Mouse (Mus musculus) cerebral cortex, adult 2 months (tissue): ENCODE results near the gene Rere.

Experiments
- WGBS: fragments of 180-500 bp; shearing (Covaris S2); methylation state at CpG from one replicate; pipeline ENCODE4 v1.1.7; 2018; 5-methylcytosine and 5-hydroxymethylcytosine counted together

Rere gene

DNA sequence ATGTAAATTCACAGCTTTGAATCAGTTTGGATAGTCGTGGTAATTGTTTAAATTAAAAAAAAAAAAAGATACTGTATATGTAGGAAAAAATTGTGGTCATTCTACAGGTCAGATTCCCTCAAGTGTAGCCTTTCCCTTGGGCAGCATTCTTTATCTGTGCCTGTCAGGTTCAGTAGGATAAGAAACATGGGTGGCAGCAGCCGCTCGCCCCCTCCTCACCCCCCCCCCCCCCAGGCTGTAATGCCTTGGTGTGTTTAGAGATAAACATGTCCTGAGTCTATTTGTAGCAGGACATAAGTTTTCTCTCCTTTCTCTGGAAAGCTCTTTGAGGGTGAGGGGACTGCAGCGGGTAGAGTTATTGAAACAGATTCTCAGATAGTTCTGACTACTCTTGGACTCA lies 147.3 kb downstream of the Rere start:
- WGBS, result 79% methylated on average over 4 of the region's 4 CpGs

DNA sequence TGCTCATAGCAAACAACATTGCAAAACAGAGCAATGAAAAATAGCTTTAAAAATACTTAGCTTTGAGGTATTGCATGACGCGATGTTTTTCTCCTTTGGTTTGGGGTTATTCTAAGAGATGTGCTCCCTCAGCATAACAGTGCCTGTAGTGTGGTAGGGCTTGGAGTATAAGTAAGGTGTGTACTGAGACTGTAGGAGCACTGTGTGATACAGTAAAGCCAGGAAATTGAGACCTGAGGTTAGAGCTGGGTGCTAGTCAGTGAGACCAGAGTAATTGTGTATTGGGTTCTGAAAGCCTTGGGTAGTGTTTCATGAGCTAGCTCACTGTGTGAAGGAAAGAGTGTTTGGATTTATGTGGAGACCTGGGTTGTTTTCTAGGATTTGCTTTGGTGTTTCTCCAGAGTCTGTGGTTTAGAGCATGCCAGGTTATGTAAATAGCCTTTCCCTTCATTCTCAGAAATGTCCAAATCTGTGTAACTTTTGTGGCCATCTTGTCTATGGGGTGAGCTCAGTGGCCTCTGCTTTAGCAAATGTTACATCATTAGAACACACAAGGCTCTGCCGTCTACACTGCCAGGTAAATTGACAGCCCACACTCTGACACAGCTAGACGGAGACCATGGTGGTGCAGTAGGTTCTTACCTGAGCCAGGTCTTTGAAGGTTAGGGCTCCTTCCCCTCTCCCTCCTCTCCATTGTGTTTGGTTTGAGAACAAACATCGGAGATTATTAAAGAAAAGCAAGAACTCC lies 152.6 kb downstream of the Rere start:
- 86% methylated on average over 5 of the region's 5 CpGs for WGBS

DNA sequence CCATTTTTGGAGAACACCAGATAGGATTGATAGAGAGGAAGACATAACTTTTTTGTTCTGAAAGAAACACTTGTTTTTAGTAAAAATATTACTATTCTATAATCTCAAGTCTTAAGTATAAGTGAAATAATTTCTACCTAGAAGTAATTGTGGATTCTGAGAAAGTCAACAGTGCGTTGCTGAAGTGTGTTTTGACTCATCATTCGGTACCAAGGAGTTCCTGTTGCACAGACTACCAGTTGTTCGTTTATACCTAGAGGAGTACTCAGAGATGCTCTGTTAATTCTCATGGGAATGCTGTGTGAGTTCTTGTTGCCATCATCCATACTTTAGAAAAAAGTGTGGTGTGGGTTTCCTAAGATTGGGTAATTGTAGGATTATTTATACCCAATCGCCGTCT lies 154.1 kb downstream of the Rere start:
- 90% methylated on average over 5 of the region's 5 CpGs for WGBS

DNA sequence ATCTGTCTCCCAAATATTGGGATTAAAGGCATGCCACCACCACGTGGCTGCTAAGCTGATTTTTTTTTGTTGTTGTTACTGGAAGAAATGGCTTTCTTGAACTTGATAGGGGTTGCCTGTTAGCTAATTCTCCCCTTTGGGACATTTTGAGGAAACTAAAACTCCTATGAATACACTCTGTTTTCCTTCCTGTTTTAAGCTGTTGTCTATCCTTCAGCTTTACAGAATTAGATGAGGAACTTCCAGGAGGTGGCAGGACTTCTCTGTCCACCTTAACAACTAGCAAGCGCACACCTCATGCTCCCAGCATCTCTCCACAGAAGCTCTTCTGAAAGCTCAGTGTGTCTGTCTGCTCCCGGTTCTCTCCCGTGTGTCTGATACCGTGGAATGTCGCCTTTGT lies 157.2 kb downstream of the Rere start:
- WGBS, result 81% methylated on average over 6 of the region's 6 CpGs

DNA sequence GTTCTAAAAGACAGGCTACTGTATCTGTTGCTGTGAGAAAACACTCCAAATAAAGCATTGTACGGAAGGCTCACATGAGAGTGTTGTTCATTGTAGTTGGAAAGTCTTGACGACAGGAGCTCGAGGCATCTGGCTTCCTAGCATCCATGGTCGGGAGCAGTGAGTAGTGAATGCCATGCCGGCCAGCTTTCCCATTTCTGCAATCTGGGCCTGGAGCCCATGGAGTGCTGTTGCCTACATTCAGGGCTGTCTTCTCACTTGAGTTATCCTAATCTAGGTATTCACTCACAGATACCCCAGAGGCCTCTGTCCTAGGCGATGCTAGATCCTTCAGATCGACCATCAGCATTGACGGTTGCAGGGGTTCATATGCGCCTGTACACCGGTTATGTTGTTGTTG lies 160.5 kb downstream of the Rere start:
- WGBS, result 55% methylated on average over 10 of the region's 10 CpGs

DNA sequence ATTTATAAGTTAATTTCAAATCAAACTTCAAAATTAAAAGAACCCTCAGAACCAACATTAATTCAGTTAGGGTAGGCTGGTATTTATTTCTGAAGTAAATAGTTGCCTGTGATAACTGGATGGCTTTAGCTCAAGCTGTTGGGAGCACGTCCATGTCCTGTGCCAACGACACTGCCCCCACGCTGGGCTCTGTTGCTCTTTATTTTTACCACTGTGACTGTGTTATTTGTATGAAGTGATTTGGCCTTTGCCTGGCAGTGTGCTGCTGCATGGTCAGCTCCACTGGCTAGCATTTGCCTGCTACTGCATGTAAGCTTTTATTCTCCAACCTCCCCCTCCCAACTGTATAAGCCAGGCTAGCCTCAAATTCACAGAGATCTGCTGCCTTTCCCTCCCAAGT lies 162.6 kb downstream of the Rere start:
- WGBS, result 36% methylated on average over 3 of the region's 3 CpGs

DNA sequence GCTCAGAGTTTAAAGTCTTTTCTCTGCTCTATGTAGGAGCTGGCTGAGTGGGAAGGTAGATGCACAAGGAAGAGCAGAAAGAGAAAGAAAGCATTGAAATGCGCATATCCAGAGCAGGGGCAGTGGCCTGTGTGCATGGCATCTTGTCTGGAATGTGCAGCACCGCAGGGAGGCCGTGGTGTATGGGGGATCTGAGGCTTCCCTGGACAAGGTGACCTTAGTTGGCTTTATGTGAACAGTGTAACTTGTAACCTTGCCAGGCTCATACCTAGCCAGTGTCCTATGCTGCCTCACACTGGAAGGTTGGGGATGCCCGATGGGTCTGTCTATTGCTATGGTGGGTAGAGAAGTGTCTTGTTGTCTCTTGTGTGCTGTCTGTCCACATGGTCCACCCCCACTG lies 165.2 kb downstream of the Rere start:
- WGBS, result 79% methylated on average over 4 of the region's 4 CpGs

DNA sequence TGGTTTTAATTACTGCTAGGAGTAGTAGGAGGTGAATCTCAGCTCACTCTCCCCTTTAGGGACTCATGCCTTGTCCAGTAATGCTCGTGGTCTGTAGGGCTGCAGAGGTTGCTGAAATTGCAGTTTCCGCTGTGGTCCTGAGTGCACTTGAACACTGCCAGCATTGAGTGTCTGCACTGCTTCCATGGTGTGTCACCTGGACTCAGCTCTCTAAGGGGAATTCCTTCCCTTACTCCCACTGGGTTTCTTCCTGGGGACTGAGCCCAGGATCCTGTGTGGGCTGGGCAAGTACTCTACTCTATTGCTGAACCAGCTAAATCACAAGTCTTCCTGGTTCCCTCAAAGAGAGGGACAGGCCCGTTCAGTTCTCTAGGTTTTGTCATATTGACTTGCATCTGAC lies 166.1 kb downstream of the Rere start:
- 77% methylated on average over 3 of the region's 3 CpGs for WGBS

DNA sequence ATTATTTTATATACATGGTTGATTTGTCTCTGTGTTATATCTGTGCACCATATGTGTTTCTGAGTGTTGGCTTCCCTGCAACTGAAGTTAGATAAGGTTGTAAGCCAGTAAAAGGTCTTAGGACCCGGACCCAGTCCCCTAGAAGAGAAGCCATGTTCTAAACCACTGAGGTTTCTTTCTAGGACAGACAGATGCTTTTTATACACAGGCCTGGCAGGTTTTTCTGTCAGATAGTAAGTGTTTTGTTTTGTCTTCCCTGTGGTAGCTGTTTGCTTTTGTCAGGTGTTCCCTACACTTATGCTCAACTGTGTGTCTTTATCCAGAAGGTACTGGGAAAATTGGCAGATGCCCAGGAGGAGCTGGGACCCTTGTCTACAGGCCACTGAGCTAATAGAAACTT lies 167.0 kb downstream of the Rere start:
- WGBS, result 78% methylated on average over 1 of the region's 1 CpGs

DNA sequence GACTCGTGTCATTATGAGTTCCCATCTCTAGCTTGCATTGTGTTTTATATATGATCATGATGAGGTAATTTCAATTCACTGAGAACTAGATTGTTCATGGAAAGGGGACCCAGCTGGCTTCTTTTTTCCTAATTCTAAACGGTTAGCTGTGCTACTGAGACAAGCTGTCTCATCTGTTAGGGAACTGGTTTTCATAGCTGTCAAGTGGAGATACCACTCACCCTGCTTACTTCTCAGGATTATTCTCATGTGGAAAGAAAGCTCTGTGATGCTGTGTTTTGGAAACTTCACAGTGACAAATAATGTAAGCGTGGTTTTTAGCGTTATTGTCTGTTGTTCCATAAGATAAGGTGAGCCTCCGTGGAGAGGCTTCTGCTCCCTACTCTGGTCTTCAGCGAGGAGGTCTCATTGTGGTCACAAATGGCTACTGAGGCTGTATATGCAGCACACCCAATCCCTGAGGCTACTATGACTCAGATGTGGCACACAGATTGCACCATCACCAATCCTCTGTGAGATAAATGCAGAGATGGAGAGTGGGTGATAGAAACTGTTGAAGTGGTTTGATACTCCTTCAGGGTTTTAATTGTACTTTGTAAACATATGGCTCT lies 168.7 kb downstream of the Rere start:
- whole genome bisulfite sequencing, result 52% methylated on average over 6 of the region's 6 CpGs

DNA sequence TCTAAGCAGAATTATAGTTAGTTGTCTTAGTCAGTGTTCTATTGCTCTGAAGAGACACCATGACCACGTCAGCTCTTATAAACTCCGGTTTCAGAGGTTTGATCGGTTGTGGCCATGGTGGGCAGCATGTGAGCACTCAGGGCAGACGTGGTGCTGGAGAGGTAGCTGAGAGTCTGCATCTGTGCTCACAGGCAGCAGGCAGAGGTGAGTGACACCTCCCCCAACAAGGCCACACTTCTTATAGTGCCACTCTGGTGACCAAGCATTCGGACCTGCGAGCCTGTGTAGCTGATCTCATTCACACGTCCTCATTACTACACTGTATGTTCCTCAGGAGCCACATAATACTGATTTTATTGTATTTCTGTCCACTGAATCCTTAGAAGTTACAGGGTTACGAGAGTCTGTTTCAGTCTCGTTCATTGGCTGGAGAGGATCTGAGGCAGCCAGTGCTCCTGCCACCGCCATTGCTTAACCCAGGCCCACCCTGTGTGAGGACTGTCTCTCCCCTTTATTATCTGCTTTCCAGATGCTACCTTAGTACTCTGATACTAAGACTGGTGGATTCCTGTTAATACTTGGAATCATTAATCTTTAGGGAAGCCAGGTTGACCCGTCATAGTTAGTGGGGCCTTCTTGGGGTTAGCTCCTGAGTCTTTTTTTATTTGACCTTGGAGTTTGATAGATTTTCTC lies 170.9 kb downstream of the Rere start:
- WGBS, result 90% methylated on average over 11 of the region's 11 CpGs

DNA sequence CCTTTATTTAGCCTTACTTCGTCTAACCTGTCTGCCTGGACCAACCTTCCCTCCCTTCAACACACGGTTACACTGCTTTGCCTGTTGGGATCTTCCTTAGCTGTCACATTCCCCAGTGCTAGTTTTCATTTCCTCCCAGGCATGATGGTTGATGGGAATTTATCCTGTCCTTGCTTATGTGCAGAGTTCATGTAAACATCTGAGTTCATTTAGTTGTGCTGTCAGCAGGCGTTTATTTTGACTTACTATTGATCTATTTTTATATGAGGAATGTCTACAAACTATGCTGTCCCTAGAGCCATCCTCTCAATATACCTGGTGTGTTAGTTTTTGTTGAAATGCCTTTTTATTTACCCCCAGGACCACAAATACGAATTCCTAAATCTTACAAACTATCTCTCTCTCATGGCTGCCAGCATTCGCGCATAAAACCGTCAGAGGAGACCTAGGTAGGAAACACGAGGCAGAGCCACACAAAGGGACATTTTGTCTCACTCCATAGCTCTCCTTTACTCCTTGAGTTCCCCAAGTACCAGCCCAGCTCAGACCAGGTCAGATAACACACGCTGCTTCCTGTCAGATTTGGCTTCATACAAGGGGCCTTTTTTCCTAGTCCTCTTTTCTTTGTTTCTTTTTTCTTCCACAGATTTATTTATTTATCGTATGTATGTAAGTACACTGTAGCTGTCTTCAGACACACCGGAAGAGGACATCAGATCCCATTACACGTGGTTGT lies 173.3 kb downstream of the Rere start:
- 70% methylated on average over 12 of the region's 12 CpGs for WGBS

DNA sequence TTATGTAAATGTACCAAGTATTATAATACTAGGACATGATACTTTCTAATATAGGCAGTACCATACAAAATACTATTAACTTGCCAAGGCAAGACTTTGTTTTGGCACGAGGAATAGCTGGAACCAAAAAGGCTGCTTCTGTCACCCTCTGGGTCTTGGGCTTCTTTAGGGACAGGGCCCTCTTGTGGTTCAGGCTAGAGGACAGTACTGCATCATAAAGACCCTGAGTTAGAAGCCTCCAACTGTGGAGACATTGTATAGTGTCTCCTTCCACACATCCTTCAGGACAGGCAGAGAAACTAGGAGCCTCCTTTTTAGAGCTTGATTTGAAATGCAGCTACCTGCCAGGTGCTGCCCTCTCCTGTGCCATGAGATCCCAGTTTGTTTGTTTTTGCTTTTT lies 174.3 kb downstream of the Rere start:
- WGBS, result 73% methylated on average over 1 of the region's 1 CpGs

DNA sequence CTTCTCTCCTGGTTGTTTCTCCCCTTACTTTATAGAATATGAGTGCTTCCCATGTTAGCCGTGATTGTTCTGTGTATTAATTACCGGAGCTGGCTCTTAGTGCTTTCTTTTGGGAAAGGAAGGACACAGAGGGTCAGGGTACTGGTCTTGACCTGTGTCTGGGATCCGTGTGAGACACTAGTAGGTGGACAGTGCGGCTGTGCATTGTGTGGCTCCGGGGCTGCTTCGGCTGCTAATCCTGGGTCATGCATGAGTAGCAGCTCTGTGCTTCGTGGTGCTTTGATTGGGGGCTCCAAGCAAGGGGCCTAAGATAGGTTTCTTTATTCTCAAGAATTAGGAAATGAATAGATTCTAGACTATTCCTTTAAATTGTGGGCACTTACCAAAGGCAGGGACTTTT lies 175.0 kb downstream of the Rere start:
- whole genome bisulfite sequencing, result 85% methylated on average over 7 of the region's 7 CpGs

DNA sequence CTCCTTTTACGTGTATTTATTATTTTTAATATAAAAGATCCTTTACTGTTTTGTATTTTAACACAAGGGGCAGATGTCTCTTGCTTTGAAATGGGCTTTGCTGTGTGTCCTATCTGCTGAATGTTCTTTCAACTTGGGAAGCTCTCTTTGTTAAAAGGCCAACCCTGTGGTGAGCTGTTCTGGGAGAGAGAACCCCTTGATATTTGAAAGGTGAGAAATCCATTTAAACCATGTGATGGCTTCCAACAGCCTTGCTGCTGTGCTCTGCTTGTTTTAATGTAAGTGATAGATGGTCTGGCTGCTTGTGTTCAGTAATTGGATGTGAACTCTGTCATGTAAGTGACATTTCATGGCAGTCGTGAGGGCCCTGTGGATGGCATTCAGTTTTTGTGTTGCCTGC lies 175.4 kb downstream of the Rere start:
- WGBS, result 86% methylated on average over 2 of the region's 2 CpGs

DNA sequence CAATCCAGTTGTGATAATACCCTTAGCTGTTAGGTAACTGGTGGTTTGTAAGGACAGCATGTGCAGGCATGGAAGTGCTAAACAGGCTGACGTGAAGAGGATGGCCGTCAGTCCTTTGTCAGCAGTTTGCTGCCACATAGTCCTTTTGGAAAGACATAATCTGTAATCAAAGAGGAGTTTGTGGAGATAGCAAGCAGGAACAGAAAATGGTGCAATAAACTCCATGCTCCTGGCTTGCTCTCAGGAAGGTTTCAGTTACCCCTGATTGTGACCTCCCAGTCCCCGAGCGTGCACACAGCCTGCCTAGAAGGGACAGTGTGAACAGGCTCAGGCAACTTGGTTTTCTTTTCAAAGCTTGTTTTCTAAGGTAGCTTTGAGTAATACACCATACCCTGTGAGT lies 175.9 kb downstream of the Rere start:
- WGBS, result 78% methylated on average over 4 of the region's 4 CpGs

DNA sequence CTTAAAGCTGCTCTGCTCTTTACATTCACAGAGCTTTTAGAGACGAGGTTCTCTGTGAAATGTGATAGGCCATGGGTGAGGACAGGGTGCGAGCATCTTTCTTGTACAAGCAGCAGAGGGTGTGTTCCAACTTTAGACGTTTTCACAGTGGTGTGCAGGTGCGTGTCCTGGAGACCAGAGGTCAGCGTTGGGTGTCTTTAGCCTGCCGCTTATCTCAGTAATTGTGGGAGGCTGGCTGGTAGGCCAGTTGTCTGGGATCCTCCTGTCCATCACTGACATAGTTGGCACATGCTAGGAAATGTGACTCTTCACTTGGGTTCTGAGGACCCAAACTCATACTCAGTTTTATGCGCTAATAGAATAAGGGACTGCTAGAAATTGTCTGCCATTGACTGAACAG lies 176.3 kb downstream of the Rere start:
- 83% methylated on average over 7 of the region's 7 CpGs for WGBS

DNA sequence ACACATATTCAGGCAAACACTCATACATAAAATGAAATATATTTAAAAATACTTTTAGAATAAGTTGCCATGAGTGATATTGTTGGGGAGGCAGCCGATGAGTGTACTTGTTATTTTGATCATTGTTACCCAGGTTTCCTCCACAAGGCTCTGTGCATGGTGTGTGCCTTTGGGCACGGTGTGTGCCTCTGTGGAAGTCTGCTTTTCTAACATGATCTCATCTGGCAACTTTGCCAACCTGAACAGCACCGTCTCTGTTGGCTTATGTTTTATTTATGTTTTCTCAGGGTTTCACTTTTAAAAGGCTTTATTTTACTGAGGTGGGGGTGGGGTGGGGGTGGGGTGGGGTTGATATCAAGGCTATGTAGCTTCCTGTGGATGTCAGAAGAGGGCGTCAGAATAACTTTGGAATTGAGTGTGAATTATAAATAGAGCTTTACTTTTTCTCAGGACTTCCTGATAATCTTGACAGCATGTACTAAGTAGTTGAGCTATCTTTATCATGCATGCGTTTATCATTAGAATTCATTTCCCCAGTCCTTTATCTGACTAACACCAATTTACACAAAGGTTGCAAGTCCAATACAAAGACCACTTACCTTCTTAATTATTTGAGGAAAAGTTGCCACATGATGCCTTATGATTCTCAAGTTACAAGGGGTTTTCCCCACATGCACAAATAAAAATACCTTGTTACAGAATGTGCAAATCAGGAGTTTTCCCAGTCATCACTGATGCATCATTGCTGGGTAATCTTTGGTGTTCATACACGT lies 177.8 kb downstream of the Rere start:
- 34% methylated on average over 6 of the region's 6 CpGs for WGBS

DNA sequence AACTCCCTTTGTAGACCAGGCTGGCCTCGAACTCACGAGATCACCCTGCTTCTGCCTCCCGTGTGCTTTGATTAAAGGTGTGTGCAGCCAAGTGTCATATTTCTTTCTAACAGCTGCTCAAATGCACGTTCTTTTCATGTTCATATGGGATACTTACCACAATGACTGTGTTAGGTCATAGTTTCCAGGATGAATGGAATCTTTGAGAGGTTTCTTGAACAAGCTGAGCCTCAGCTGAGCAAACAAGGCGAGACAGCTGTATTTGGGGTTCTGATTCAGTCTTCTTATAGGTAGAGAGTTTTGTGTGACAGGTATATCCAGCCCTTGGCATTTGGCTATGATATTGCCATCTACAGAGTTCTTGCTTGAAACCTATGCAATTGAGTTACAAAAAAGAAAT lies 179.0 kb downstream of the Rere start:
- WGBS, result 73% methylated on average over 5 of the region's 5 CpGs

DNA sequence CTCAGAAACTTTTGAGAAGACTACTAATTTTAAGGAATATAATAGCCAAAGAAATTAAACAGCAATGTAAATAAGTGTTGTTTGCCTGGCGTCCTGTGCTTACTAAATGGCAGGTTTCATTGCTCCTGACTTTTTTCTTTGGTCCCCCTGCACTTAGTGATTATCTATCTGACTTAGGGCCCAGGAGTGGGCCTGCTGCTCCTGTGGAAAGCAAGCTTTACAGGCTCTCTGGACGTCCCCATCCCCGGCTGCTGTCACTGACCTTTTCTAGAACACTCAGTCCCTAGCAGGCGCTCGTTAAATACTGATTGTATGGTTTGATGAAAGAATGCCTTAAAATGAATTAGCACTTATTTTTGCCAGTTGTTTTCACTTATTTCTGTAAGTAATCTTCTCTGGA lies 179.6 kb downstream of the Rere start:
- 82% methylated on average over 5 of the region's 5 CpGs for WGBS

DNA sequence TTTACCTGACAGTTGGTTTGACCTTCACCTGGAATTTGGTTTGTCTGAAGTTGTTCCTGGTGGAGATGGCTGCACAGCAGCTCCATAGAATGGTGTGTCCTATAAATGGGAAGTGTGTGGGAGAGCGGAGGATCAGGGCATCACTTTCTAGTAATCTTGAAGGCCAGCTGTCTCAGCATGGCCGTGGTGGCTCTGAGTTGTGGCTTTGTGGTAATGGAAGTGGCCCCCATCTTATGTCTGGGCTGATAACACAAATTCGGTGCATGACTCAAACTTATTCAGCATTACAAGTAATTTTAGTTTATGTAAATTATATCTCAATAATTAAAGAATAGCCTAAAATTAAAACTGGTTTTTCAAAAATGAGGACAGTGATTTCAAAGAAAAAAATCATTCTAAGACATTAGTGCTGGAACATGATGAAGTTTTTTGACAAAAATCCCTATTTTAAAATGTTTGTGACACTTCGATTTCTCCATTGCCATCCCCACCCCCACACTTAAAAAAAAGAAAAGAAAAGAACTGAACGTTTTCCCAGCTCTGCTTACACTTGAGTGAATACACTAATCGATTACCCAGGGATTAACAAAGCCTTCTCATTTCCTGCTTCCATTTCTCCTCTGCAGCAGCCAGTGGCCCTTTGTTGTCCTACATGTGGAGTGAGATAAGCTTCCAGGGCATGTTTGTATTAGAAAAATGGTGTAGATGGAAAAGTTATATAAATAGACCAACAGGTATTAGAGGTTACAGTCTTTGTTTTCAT lies 180.2 kb downstream of the Rere start:
- 26% methylated on average over 6 of the region's 6 CpGs for WGBS
